Mouse (Mus musculus) neural tube, embryonic 13.5 days (tissue): Measurements from ENCODE around the gene Amd1. TPM values are rescaled to one million over a fixed set of nuclear protein-coding genes. Genes with fewer than 3 reads are reported as not detected.
"Not testable (repeated sequence)": the region's sequence is repeated elsewhere in the genome, so short reads cannot be mapped to it uniquely, and the experiment has no call there.

Experiments used
- ATAC-seq: fragments of 200-750 bp; cut with Nextera tagmentation; 2 replicates; pipeline ENCODE4 v1.8.0; 2017; ENCODE audit warnings: low read depth, mild to moderate bottlenecking, moderate TSS enrichment, moderate library complexity
- H3K27ac ChIP-seq: fragments of 300-500 bp; sonication (generic); replicated peaks from 2 replicates; pipeline ENCODE4 v1.5.1; 2015; ENCODE audit warnings: moderate library complexity, mild to moderate bottlenecking, inconsistent platforms
- H3K27me3 ChIP-seq: fragments of 300-500 bp; sonication (generic); 2 replicates; pipeline ENCODE4 v1.6.1; 2015; ENCODE audit warnings: mild to moderate bottlenecking, inconsistent platforms
- H3K36me3 ChIP-seq: fragments of 300-500 bp; sonication (generic); 2 replicates; pipeline ENCODE4 v1.6.1; 2015; ENCODE audit warnings: mild to moderate bottlenecking, inconsistent platforms
- H3K4me1 ChIP-seq: fragments of 300-500 bp; sonication (generic); replicated peaks from 2 replicates; pipeline ENCODE4 v1.6.1; 2015; ENCODE audit warnings: inconsistent platforms
- H3K4me2 ChIP-seq: fragments of 300-500 bp; sonication (generic); 2 replicates; pipeline ENCODE4 v1.6.1; 2015; ENCODE audit warnings: inconsistent platforms, mild to moderate bottlenecking, moderate library complexity
- H3K4me3 ChIP-seq: fragments of 300-500 bp; sonication (generic); 2 replicates; pipeline ENCODE4 v1.5.1; 2015; ENCODE audit warnings: mild to moderate bottlenecking, inconsistent platforms
- H3K9ac ChIP-seq: fragments of 300-500 bp; sonication (generic); 2 replicates; pipeline ENCODE4 v1.6.1; 2015; ENCODE audit warnings: moderate library complexity, mild to moderate bottlenecking, inconsistent platforms
- H3K9me3 ChIP-seq: fragments of 300-500 bp; sonication (generic); 2 replicates; pipeline ENCODE4 v1.6.1; 2016; ENCODE audit warnings: inconsistent platforms
- WGBS: fragments of 180-500 bp; shearing (Covaris S2); methylation state at CpG from one replicate; pipeline ENCODE4 v1.1.7; 2015; 5-methylcytosine and 5-hydroxymethylcytosine counted together
- polyA plus RNA-seq: library from polyadenylated mRNA; unstranded; fragments of >200 nt; fragmentation: Nextera tagmentation; extraction: Ambion mirVana; gene quantifications from 2 replicates; pipeline ENCODE4 v1.2.1, GENCODE M21; 2015

Amd1 gene
- polyA plus RNA-seq, 1 experiment from 2014 or later = 40.6 TPM

GRCm38 (mm10) chr10:40330262-40330661, 28.3 kb upstream of the Amd1 start:
- Histone ChIP-seq H3K4me3 (no peak overlapping the region), H3K27ac (no peak overlapping the region), H3K9ac (no peak overlapping the region), H3K4me2 (no peak overlapping the region), H3K36me3 (no peaks in the 10 kb centered on the region), H3K4me1 (no peaks in the 10 kb centered on the region), H3K9me3 (no peaks in the 10 kb centered on the region), H3K27me3 (no peaks in the 10 kb centered on the region)
- no peak for ATAC-seq
- WGBS = 81% methylated on average over 1 of the region's 1 CpGs

- Histone ChIP-seq H3K27ac (no peak overlapping the region), H3K36me3 (no peaks in the 10 kb centered on the region), H3K27me3 (no peaks in the 10 kb centered on the region), H3K4me1 (no peaks in the 10 kb centered on the region), H3K4me2 (no peak overlapping the region), H3K9ac (no peak overlapping the region), H3K9me3 (no peaks in the 10 kb centered on the region), H3K4me3 (no peak overlapping the region)
- 86% methylated on average over 9 of the region's 9 CpGs for WGBS
- no peak for ATAC-seq
These were observed 26.1 kb upstream of the Amd1 start for GRCm38 (mm10) chr10:40328004-40328551.

- ATAC-seq = no peak
- no peak overlapping the region for H3K4me3 ChIP-seq
- H3K9me3 ChIP-seq = no peaks in the 10 kb centered on the region
- 93% methylated on average over 10 of the region's 10 CpGs for WGBS
- H3K27me3 ChIP-seq = no peaks in the 10 kb centered on the region
- H3K36me3 ChIP-seq = no peaks in the 10 kb centered on the region
- no peak overlapping the region for H3K27ac ChIP-seq
- H3K4me2 ChIP-seq = no peak overlapping the region
- H3K4me1 ChIP-seq = no peaks in the 10 kb centered on the region
- no peak overlapping the region for H3K9ac ChIP-seq
These were observed 18.3 kb upstream of the Amd1 start for GRCm38 (mm10) chr10:40320306-40320705.

- Histone ChIP-seq H3K4me1 (no peaks in the 10 kb centered on the region), H3K9ac (no peak overlapping the region), H3K27ac (no peak overlapping the region), H3K9me3 (no peaks in the 10 kb centered on the region), H3K4me3 (no peak overlapping the region), H3K4me2 (no peak overlapping the region), H3K27me3 (no peaks in the 10 kb centered on the region), H3K36me3 (no peaks in the 10 kb centered on the region)
- no peak for ATAC-seq
- WGBS = 64% methylated on average over 7 of the region's 7 CpGs
These were observed 15.0 kb upstream of the Amd1 start for GRCm38 (mm10) chr10:40316841-40317585.

- H3K36me3 ChIP-seq = no peaks in the 10 kb centered on the region
- 76% methylated on average over 4 of the region's 4 CpGs for WGBS
- no peak overlapping the region for H3K9ac ChIP-seq
- ATAC-seq = no peak
- H3K4me2 ChIP-seq = no peak overlapping the region
- H3K27me3 ChIP-seq = no peaks in the 10 kb centered on the region
- no peak overlapping the region for H3K4me3 ChIP-seq
- H3K9me3 ChIP-seq = no peaks in the 10 kb centered on the region
- no peak overlapping the region for H3K27ac ChIP-seq
- no peaks in the 10 kb centered on the region for H3K4me1 ChIP-seq
These were observed 10.8 kb upstream of the Amd1 start for GRCm38 (mm10) chr10:40312781-40313180.

GRCm38 (mm10) chr10:40309884-40310635, 8.1 kb upstream of the Amd1 start:
- no peak for ATAC-seq
- Histone ChIP-seq H3K36me3 (no peaks in the 10 kb centered on the region), H3K4me3 (no peak overlapping the region), H3K27ac (no peak overlapping the region), H3K9ac (no peak overlapping the region), H3K4me2 (no peak overlapping the region), H3K4me1 (no peaks in the 10 kb centered on the region), H3K9me3 (no peaks in the 10 kb centered on the region), H3K27me3 (no peaks in the 10 kb centered on the region)
- WGBS = 48% methylated on average over 6 of the region's 6 CpGs

GRCm38 (mm10) chr10:40307826-40308583, 6.0 kb upstream of the Amd1 start:
- no peak; the same call in 1 of the 2 replicates for ATAC-seq
- Histone ChIP-seq H3K4me3 (no peak overlapping the region), H3K4me1 (0 out of 2 replicates have a peak, but pooled peaks cover 5% of the 10 kb centered on the region), H3K36me3 (no peaks in the 10 kb centered on the region), H3K9ac (no peak overlapping the region), H3K27me3 (no peaks in the 10 kb centered on the region), H3K9me3 (no peaks in the 10 kb centered on the region), H3K4me2 (no peak overlapping the region), H3K27ac (no peak overlapping the region)
- 61% methylated on average over 4 of the region's 4 CpGs for WGBS

GRCm38 (mm10) chr10:40305989-40306388, 4.0 kb upstream of the Amd1 start:
- H3K36me3 ChIP-seq = no peaks in the 10 kb centered on the region
- H3K9ac ChIP-seq = no peak overlapping the region
- 96% methylated on average over 1 of the region's 1 CpGs for WGBS
- 0 out of 2 replicates have a peak, but pooled peaks cover 9% of the 10 kb centered on the region for H3K4me1 ChIP-seq
- H3K4me2 ChIP-seq = no peak overlapping the region
- no peak overlapping the region for H3K4me3 ChIP-seq
- H3K27ac ChIP-seq = no peak overlapping the region
- H3K9me3 ChIP-seq = no peaks in the 10 kb centered on the region
- no peaks in the 10 kb centered on the region for H3K27me3 ChIP-seq
- ATAC-seq = no peak

- ATAC-seq = peak; percentile 43
- Histone ChIP-seq H3K4me2 (peak overlapping the region; percentile 78), H3K4me1 (peaks cover 36% of the 10 kb centered on the region), H3K9ac (peak overlapping the region; percentile 97), H3K4me3 (peak overlapping the region; percentile 88), H3K27ac (peak overlapping the region; percentile 92)
- not testable (repeated sequence) for H3K27me3 ChIP-seq, H3K9me3 ChIP-seq, H3K36me3 ChIP-seq
- WGBS = 1% methylated on average over 54 of the region's 91 CpGs
These were observed 558 bp downstream of the Amd1 start for GRCm38 (mm10) chr10:40301181-40302075.

GRCm38 (mm10) chr10:40300648-40301171, 1.3 kb downstream of the Amd1 start:
- H3K36me3 ChIP-seq = no peaks in the 10 kb centered on the region
- WGBS = 1% methylated on average over 36 of the region's 36 CpGs
- peak; percentile 69 for ATAC-seq

GRCm38 (mm10) chr10:40292640-40293039, 9.3 kb downstream of the Amd1 start:
- no peak overlapping the region for H3K27ac ChIP-seq
- WGBS = 96% methylated on average over 6 of the region's 6 CpGs
- no peaks in the 10 kb centered on the region for H3K9me3 ChIP-seq
- no peak overlapping the region for H3K9ac ChIP-seq
- peaks cover 17% of the 10 kb centered on the region for H3K4me1 ChIP-seq
- H3K4me2 ChIP-seq = no peak overlapping the region
- H3K36me3 ChIP-seq = peaks cover 29% of the 10 kb centered on the region
- ATAC-seq = no peak
- H3K27me3 ChIP-seq = no peaks in the 10 kb centered on the region
- no peak overlapping the region for H3K4me3 ChIP-seq

More at GRCm38 (mm10) chr10:40300648-40301171, 1.3 kb downstream of the Amd1 start:
- Histone ChIP-seq H3K27me3 (no peaks in the 10 kb centered on the region), H3K9ac (peak overlapping the region; percentile 97), H3K4me1 (peaks cover 43% of the 10 kb centered on the region), H3K4me2 (peak overlapping the region; percentile 78), H3K27ac (peak overlapping the region; percentile 92), H3K4me3 (peak overlapping the region; percentile 88), H3K9me3 (no peaks in the 10 kb centered on the region)
